Mouse (Mus musculus): ENCODE measurements around the gene Btbd3. TPM values are rescaled to one million over a fixed set of nuclear protein-coding genes. Genes with fewer than 3 reads are reported as not detected.

Btbd3 gene
- polyA plus RNA-seq, 1 experiment, result 2.8 TPM

DNA sequence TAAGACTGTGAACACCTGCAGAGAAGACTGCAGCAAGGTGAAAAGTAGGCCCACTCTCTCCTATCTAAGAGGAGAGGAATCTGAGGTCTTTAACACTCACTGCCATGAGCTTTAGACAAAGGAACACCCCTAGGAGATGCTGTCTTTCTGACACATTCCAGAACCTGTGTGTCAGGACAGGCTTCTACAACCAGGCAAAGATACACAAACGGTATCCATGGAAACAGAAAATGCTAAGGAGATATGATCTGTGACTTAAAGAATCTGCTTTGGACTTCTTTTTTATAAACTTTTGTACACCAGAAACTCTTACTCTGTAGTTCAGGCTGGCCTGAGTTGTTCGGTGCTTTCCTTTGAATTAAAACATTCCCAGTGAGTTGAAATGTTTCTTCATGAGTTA is 329.6 kb downstream of the Btbd3 start:
- 78% methylated on average over 2 of the region's 2 CpGs for WGBS
- TF ChIP-seq CTCF (IDR thresholded peaks at IDR 0.05; ENCODE audit: extremely low read depth, insufficient read length, insufficient replicate concordance, low read depth, low read length), result no peak
- TF ChIP-seq POLR2A (IDR thresholded peaks at IDR 0.05; ENCODE audit: low read depth, low read length), result no peak

DNA sequence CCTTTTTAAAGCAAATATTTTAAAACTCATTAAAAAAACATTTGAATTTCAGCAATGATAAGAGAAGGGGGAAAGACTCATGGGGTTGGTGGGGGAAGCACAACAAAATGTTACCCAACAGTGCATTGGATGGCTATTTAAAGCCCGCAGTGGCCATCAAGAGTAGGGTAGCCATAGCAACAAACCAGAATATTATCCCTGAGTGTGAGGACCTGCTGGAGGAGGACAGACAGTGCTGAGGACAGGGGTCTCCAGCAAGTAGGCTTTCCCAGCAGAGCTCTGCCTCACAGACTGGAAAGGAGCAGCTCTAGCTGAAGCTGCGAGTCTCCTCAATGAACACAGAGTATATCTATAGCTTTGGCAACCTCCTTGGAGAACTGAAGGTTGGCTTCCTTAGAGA is 331.0 kb downstream of the Btbd3 start:
- no peak overlapping the region for H3K27ac ChIP-seq (ENCODE audit: insufficient read depth, low read depth, low read length)
- no peaks in the 10 kb centered on the region for H3K4me1 ChIP-seq (ENCODE audit: control insufficient read depth, insufficient read depth, insufficient read length, low read length)
- no peak overlapping the region for H3K4me3 ChIP-seq (ENCODE audit: low read depth, low read length)
- H3K27me3 ChIP-seq (ENCODE audit: control insufficient read depth, insufficient read depth, low read length), result no peaks in the 10 kb centered on the region
- WGBS, result 64% methylated on average over 2 of the region's 2 CpGs
- no peak for TF ChIP-seq CTCF (IDR thresholded peaks at IDR 0.05; ENCODE audit: extremely low read depth, insufficient read length, insufficient replicate concordance, low read depth, low read length)
- no peaks in the 10 kb centered on the region for H3K36me3 ChIP-seq (ENCODE audit: control insufficient read depth, insufficient read depth, low read length)

More for the DNA sequence above, 329.6 kb downstream of the Btbd3 start:
- H3K4me3 ChIP-seq (ENCODE audit: low read depth, low read length), result no peak overlapping the region
- H3K36me3 ChIP-seq (ENCODE audit: control insufficient read depth, insufficient read depth, low read length), result no peaks in the 10 kb centered on the region
- no peak overlapping the region for H3K27ac ChIP-seq (ENCODE audit: insufficient read depth, low read depth, low read length)
- H3K4me1 ChIP-seq (ENCODE audit: control insufficient read depth, insufficient read depth, insufficient read length, low read length), result no peaks in the 10 kb centered on the region
- no peaks in the 10 kb centered on the region for H3K27me3 ChIP-seq (ENCODE audit: control insufficient read depth, insufficient read depth, low read length)

DNA sequence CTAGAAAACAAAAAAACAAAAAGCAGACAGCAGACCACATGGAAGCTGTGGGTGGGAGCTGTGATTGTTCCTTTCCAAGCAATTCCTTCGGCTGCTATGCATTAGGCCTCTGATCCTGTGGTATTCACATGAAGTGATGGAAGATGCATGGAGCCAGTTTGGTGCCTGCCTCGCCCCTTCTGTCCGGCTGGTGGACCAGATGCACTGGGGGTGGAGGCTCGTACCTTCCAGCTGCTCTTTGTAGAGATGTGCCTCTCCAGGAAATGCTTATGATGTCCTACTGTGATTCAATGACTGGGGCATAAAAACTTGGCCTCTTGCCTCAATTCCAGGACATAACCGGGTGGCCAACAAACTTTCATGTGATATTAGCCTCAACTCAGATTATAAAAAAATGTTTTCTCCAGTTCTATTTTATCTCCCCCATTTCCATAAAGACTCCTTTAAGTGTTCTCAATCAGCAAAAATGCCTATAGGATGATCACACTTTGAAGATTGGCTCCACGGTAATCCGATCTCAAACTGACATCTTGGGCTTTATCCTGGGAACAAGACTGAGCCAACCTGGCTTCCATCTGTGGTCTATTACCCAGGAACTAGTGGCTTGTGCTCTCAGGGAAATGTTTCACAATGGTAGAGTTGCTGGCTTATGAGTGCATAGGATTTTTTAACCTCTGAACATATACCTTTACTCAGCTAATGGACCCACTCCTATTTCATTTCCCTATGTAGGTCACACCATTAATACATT is 331.6 kb downstream of the Btbd3 start:
- no peak overlapping the region for H3K27ac ChIP-seq (ENCODE audit: insufficient read depth, low read depth, low read length)
- no peak overlapping the region for H3K4me3 ChIP-seq (ENCODE audit: low read depth, low read length)
- H3K4me1 ChIP-seq (ENCODE audit: control insufficient read depth, insufficient read depth, insufficient read length, low read length), result no peaks in the 10 kb centered on the region
- no peaks in the 10 kb centered on the region for H3K27me3 ChIP-seq (ENCODE audit: control insufficient read depth, insufficient read depth, low read length)
- 79% methylated on average over 7 of the region's 7 CpGs for WGBS
- H3K36me3 ChIP-seq (ENCODE audit: control insufficient read depth, insufficient read depth, low read length), result no peaks in the 10 kb centered on the region
- TF ChIP-seq POLR2A (IDR thresholded peaks at IDR 0.05; ENCODE audit: low read depth, low read length) (no peak), CTCF (IDR thresholded peaks at IDR 0.05; ENCODE audit: extremely low read depth, insufficient read length, insufficient replicate concordance, low read depth, low read length) (no peak)

DNA sequence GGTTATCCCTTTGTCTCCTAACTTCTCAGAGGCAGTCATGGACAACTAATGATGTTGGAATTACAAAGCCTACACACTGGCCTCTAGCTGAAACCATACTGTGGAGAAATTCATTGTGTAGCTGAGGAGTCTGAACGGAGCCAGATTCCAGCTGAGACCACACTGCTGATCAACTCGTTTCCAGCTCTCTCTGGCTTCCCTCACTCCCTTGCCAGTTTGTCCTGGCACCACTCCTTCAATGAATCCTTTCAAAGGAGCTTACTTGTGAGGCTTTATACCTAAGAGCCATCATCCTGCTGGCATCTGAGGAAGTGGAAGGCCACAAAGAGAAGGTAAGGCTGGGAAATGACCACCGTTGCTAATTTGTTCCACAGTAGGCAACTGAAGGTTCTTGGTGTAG is 332.7 kb downstream of the Btbd3 start:
- no peak overlapping the region for H3K4me3 ChIP-seq (ENCODE audit: low read depth, low read length)
- no peak for TF ChIP-seq POLR2A (IDR thresholded peaks at IDR 0.05; ENCODE audit: low read depth, low read length)
- TF ChIP-seq CTCF (IDR thresholded peaks at IDR 0.05; ENCODE audit: extremely low read depth, insufficient read length, insufficient replicate concordance, low read depth, low read length), result no peak
- no peaks in the 10 kb centered on the region for H3K36me3 ChIP-seq (ENCODE audit: control insufficient read depth, insufficient read depth, low read length)
- no peak overlapping the region for H3K27ac ChIP-seq (ENCODE audit: insufficient read depth, low read depth, low read length)
- H3K27me3 ChIP-seq (ENCODE audit: control insufficient read depth, insufficient read depth, low read length), result no peaks in the 10 kb centered on the region
- 76% methylated on average over 3 of the region's 3 CpGs for WGBS
- no peaks in the 10 kb centered on the region for H3K4me1 ChIP-seq (ENCODE audit: control insufficient read depth, insufficient read depth, insufficient read length, low read length)

DNA sequence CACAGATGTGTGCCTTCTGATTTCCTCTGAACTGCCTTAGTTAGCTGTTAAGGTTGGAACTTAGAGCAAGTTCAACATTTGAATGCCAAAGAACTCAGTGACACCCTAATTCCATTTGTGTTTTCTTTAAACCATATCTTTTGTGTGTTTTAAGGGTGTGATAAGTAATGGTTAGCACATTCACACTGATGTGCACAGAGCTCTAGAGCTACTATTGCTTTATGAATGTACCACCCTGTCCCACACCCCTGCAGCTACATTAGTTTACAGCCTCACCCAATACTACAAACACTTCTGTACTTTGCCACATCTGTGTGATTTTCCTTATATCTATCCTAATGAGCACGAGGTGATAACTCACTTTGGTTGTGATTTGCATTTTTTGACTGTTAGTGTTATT is 333.9 kb downstream of the Btbd3 start:
- H3K4me3 ChIP-seq (ENCODE audit: low read depth, low read length), result no peak overlapping the region
- no peaks in the 10 kb centered on the region for H3K36me3 ChIP-seq (ENCODE audit: control insufficient read depth, insufficient read depth, low read length)
- no peaks in the 10 kb centered on the region for H3K27me3 ChIP-seq (ENCODE audit: control insufficient read depth, insufficient read depth, low read length)
- TF ChIP-seq POLR2A (IDR thresholded peaks at IDR 0.05; ENCODE audit: low read depth, low read length) (no peak), CTCF (IDR thresholded peaks at IDR 0.05; ENCODE audit: extremely low read depth, insufficient read length, insufficient replicate concordance, low read depth, low read length) (no peak)
- no peaks in the 10 kb centered on the region for H3K4me1 ChIP-seq (ENCODE audit: control insufficient read depth, insufficient read depth, insufficient read length, low read length)
- H3K27ac ChIP-seq (ENCODE audit: insufficient read depth, low read depth, low read length), result no peak overlapping the region
- 52% methylated on average over 1 of the region's 1 CpGs for WGBS

DNA sequence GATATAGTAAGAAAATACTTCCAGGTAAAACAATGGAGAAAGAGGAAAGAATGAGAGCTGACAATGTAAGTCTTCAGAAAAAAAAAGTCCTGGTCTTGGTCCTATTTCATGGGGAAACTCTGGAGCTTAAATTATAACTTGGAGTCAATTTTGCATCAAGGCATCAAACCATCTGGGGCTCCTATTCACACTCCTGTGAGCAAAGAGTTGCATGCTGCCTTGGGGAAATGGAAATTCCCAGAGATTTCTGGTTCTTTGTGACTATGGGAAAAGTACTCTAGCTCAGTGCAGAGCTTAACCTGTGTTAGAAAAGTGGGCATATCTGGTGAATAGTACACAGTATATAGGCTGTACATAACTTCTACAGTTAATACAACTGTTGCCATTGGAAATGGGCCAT is 356.0 kb downstream of the Btbd3 start:
- H3K4me3 ChIP-seq (ENCODE audit: low read depth, low read length), result no peak overlapping the region
- no peaks in the 10 kb centered on the region for H3K27me3 ChIP-seq (ENCODE audit: control insufficient read depth, insufficient read depth, low read length)
- H3K4me1 ChIP-seq (ENCODE audit: control insufficient read depth, insufficient read depth, insufficient read length, low read length), result no peaks in the 10 kb centered on the region
- no peaks in the 10 kb centered on the region for H3K36me3 ChIP-seq (ENCODE audit: control insufficient read depth, insufficient read depth, low read length)
- H3K27ac ChIP-seq (ENCODE audit: insufficient read depth, low read depth, low read length), result no peak overlapping the region
- TF ChIP-seq CTCF (IDR thresholded peaks at IDR 0.05; ENCODE audit: extremely low read depth, insufficient read length, insufficient replicate concordance, low read depth, low read length), result no peak
- no peak for TF ChIP-seq POLR2A (IDR thresholded peaks at IDR 0.05; ENCODE audit: low read depth, low read length)

DNA sequence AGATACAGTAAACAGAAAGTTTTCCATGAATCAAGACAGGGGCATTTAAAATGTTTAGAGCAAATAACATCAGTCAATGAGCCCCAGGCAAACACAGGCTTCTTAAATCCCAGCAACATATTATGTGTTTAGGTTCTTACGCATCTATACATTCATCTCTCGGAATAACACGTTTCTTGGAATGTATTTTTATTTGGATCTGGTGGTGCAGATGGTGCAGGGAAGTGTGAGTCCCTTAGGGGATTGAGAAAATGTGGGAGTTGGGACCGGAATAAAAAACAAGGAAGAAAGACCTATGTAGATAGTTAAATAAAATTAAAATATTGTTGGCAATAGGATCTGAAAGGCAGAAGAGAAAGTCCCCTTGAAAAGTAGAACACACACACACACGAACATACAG is 361.1 kb downstream of the Btbd3 start:
- no peak for TF ChIP-seq CTCF (IDR thresholded peaks at IDR 0.05; ENCODE audit: extremely low read depth, insufficient read length, insufficient replicate concordance, low read depth, low read length)
- TF ChIP-seq POLR2A (IDR thresholded peaks at IDR 0.05; ENCODE audit: low read depth, low read length), result no peak
- H3K4me1 ChIP-seq (ENCODE audit: control insufficient read depth, insufficient read depth, insufficient read length, low read length), result no peaks in the 10 kb centered on the region
- H3K27ac ChIP-seq (ENCODE audit: insufficient read depth, low read depth, low read length), result no peak overlapping the region
- no peaks in the 10 kb centered on the region for H3K36me3 ChIP-seq (ENCODE audit: control insufficient read depth, insufficient read depth, low read length)
- WGBS, result 81% methylated on average over 5 of the region's 5 CpGs
- H3K4me3 ChIP-seq (ENCODE audit: low read depth, low read length), result no peak overlapping the region
- no peaks in the 10 kb centered on the region for H3K27me3 ChIP-seq (ENCODE audit: control insufficient read depth, insufficient read depth, low read length)

Data from small intestine, adult 2 months (tissue).